Mouse (Mus musculus) small intestine, adult 10 weeks (tissue): Measurements from ENCODE around the gene Tnfaip8l3. TPM values are rescaled to one million over a fixed set of nuclear protein-coding genes. Genes with fewer than 3 reads are reported as not detected.

Source experiments
- polyA plus RNA-seq: library from polyadenylated mRNA; stranded (reverse); fragments of 350-450 nt; fragmentation: Illumina TruSeq; extraction: RNeasy Lipid Tissue Mini Kit (QIAGEN cat#74804); gene quantifications from one replicate; pipeline ENCODE4 v1.2.3, GENCODE M21; 2014; ENCODE audit warnings: low replicate concordance

Gene Tnfaip8l3
- 33.4 TPM for polyA plus RNA-seq

GRCm38 (mm10) chr9:54068032-54068649 lies at the start of gene Tnfaip8l3:
TSS of gene Tnfaip8l3 (minus strand) at chr9:54068388.

GRCm38 (mm10) chr9:53975122-53975518 lies 93.1 kb downstream of the Tnfaip8l3 start, which contains the start of gene Elmod1:
TSS of gene Elmod1 (minus strand) at chr9:53975301.

Other genes starting within 250 kb of the Tnfaip8l3 start
- not detected for gene Sln, start 218.2 kb downstream of the Tnfaip8l3 start, polyA plus RNA-seq
- 0.48 TPM for gene Elmod1, start 93.1 kb downstream of the Tnfaip8l3 start, polyA plus RNA-seq
- gene Cyp19a1, start 199.7 kb upstream of the Tnfaip8l3 start, polyA plus RNA-seq, result not detected
- gene Gldn, start 218.1 kb upstream of the Tnfaip8l3 start, polyA plus RNA-seq, result not detected